Comparison of ENCODE assay signal across 23 mouse cellular contexts in the genomic region with DNA sequence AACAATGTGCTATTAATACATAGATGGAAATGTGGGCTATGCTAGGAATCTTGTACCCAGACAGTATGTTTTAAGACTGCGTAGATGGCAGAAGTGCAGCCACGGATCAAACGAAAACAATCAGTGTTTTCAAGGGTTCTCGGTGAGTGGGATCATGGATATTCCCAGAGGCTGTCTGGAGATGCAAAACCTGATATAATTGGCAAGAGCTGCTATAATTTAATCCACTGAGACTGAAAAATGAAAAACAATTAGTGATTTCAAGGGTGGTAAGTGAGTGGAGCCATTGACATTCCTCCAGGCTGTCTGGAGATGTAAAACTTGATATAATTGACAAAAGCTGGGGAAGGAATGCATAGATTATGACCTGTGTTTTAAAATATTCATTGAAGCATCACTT.
"Had no signal": no experiment of that assay in that cellular context is flagged by ENCODE, and none has a peak within 500 bp of the region (broad histone marks: within the 10 kb centered on the region; RNA-seq: fewer than 3 reads in every experiment).

No protein-coding gene starts in this region.

- H3K4me1 ChIP-seq: limb, embryonic 12.5 days; limb, embryonic 15.5 days; liver, embryonic 12.5 days; liver, embryonic 15.5 days; lung, embryonic 15.5 days had no signal

- H3K4me3 ChIP-seq: left cerebral cortex, adult 2 months; limb, embryonic 12.5 days; limb, embryonic 15.5 days; liver, embryonic 12.5 days; liver, embryonic 15.5 days; lung, embryonic 15.5 days; myocyte; neural tube, embryonic 13.5 days had no signal

- H3K9ac ChIP-seq: limb, embryonic 12.5 days; limb, embryonic 15.5 days; liver, embryonic 12.5 days; liver, embryonic 15.5 days; lung, embryonic 15.5 days; neural tube, embryonic 13.5 days had no signal

- H3K4me2 ChIP-seq: limb, embryonic 12.5 days; limb, embryonic 15.5 days; liver, embryonic 12.5 days; liver, embryonic 15.5 days; lung, embryonic 15.5 days; neural tube, embryonic 13.5 days had no signal

- DNase-seq: kidney, adult 18-20 months; kidney, adult 9 months; kidney, postnatal 14 days; kidney, postnatal 4 days; layer of hippocampus, adult 9-11 months; layer of hippocampus, postnatal 36 days; left cerebral cortex, postnatal 4 days; lung, adult 18-20 months; lung, postnatal 10 days; lung, postnatal 36 days; retina, postnatal 1 day; thymus, adult 18-20 months; thymus, postnatal 36 days had no signal

- ATAC-seq: inflammation-experienced regulatory T-cells, adult 6 months; intestine, embryonic 16.5 days; liver, embryonic 12.5 days had no signal

- H3K9me3 ChIP-seq: limb, embryonic 12.5 days; limb, embryonic 15.5 days; liver, embryonic 12.5 days; liver, embryonic 15.5 days; lung, embryonic 15.5 days; neural tube, embryonic 13.5 days had no signal

- H3K36me3 ChIP-seq: limb, embryonic 12.5 days; limb, embryonic 15.5 days; liver, embryonic 12.5 days; liver, embryonic 15.5 days; lung, embryonic 15.5 days; neural tube, embryonic 13.5 days had no signal

- H3K27me3 ChIP-seq: limb, embryonic 12.5 days; limb, embryonic 15.5 days; liver, embryonic 12.5 days; liver, embryonic 15.5 days; lung, embryonic 15.5 days; neural tube, embryonic 13.5 days had no signal

- H3K27ac ChIP-seq: left cerebral cortex, adult 2 months; limb, embryonic 12.5 days; limb, embryonic 15.5 days; liver, embryonic 12.5 days; liver, embryonic 15.5 days; lung, embryonic 15.5 days; neural tube, embryonic 13.5 days had no signal
